15 mouse cellular contexts compared by ENCODE assay signal in the genomic region with DNA sequence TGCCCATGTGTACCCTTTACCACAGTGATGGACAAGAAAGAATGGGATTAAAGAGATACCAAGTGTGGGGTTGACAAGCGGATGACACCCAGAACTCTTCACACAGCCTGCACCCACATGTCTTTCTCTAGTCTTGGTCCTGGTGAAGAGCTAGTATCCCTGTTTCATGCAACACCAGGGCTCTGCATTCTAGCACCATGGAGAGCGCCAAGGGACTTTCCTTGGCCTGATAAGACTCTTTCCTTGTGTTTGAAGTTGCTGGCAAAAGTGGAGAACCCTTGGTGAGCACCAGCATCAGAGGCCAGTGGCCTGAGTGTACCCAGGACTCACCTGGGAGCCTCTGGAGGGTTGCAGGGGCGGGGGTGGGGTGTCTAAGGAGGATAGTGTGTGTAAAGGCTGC.
DNase-seq lines count a peak whose midpoint lies in the region; ATAC-seq and TF ChIP-seq lines count a peak whose summit lies in the region.
"Had no signal": no experiment of that assay in that cellular context is flagged by ENCODE, and none has a peak within 500 bp of the region (broad histone marks: within the 10 kb centered on the region; RNA-seq: fewer than 3 reads in every experiment).

No protein-coding gene starts in this region.

- no peak for ATAC-seq in neural tube, embryonic 15.5 days (ENCODE audit: low FRiP score)
- ATAC-seq in stomach, postnatal 0 days (ENCODE audit: low FRiP score, low TSS enrichment), result no peak
- ATAC-seq in megakaryocyte, adult 5-6 weeks (ENCODE audit: poor library complexity, severe bottlenecking), result no peak
- ATAC-seq in intestine, embryonic 15.5 days, result no peak

- peak; percentile 46 to 51 for DNase-seq in adrenal gland, postnatal 36 days
- DNase-seq in adrenal gland, adult 18-20 months (ENCODE audit: low spot score in 2 of 2), result no peak
- peak; percentile 34 for DNase-seq in neural tube, embryonic 10.5 days (ENCODE audit: extremely low spot score, low spot score)
- peak; percentile 47 for DNase-seq in embryo, embryonic 11.5 days (ENCODE audit: low read depth, low spot score)
- DNase-seq in stomach, postnatal 0 days (ENCODE audit: low spot score), result peak; percentile 23
- DNase-seq: cerebellum, adult 9-11 months; gastrocnemius, postnatal 25 days; heart, postnatal 36 days; spleen, adult 18-20 months had no signal

- no peaks in the 10 kb centered on the region for H3K27me3 ChIP-seq in neural tube, embryonic 15.5 days (replicated peaks)
- no peaks in the 10 kb centered on the region for H3K27me3 ChIP-seq in stomach, postnatal 0 days (ENCODE audit: control insufficient read depth, insufficient read depth, low read length)
- no peaks in the 10 kb centered on the region for H3K27me3 ChIP-seq in intestine, embryonic 15.5 days (replicated peaks)

- no peaks in the 10 kb centered on the region for H3K9me3 ChIP-seq in neural tube, embryonic 15.5 days (replicated peaks)
- H3K9me3 ChIP-seq in stomach, postnatal 0 days (ENCODE audit: control insufficient read depth, low read length), result no peaks in the 10 kb centered on the region
- H3K9me3 ChIP-seq in intestine, embryonic 15.5 days, result no peaks in the 10 kb centered on the region
- H3K9me3 ChIP-seq: forebrain, embryonic 10.5 days had no signal

- no peaks in the 10 kb centered on the region; the same call in 1 of the 2 replicates for H3K4me1 ChIP-seq in neural tube, embryonic 15.5 days
- no peaks in the 10 kb centered on the region for H3K4me1 ChIP-seq in stomach, postnatal 0 days (replicated peaks; ENCODE audit: control insufficient read depth, insufficient read depth)
- no peaks in the 10 kb centered on the region for H3K4me1 ChIP-seq in intestine, embryonic 15.5 days (replicated peaks)
- H3K4me1 ChIP-seq: forebrain, embryonic 10.5 days had no signal

- H3K4me2 ChIP-seq in neural tube, embryonic 15.5 days, result no peak overlapping the region
- H3K4me2 ChIP-seq in stomach, postnatal 0 days (replicated peaks; ENCODE audit: low read depth), result no peak overlapping the region
- no peak overlapping the region for H3K4me2 ChIP-seq in intestine, embryonic 15.5 days (replicated peaks)
- H3K4me2 ChIP-seq: liver, embryonic 11.5 days; midbrain, embryonic 11.5 days had no signal

- no peak for TF ChIP-seq CTCF in stomach, postnatal 0 days (IDR thresholded peaks at IDR 0.05; ENCODE audit: low read depth)

- no peak overlapping the region for H3K9ac ChIP-seq in neural tube, embryonic 15.5 days (replicated peaks)
- no peak overlapping the region for H3K9ac ChIP-seq in stomach, postnatal 0 days (ENCODE audit: low read length)
- no peak overlapping the region for H3K9ac ChIP-seq in intestine, embryonic 15.5 days

- no peak overlapping the region for H3K4me3 ChIP-seq in neural tube, embryonic 15.5 days (replicated peaks)
- no peak overlapping the region for H3K4me3 ChIP-seq in stomach, postnatal 0 days (ENCODE audit: low read depth, low read length)
- H3K4me3 ChIP-seq in intestine, embryonic 15.5 days (replicated peaks), result no peak overlapping the region
- H3K4me3 ChIP-seq: forebrain, embryonic 10.5 days had no signal

- WGBS in neural tube, embryonic 15.5 days, result 41% methylated on average over 3 of the region's 3 CpGs
- WGBS in stomach, postnatal 0 days, result 19% methylated on average over 3 of the region's 3 CpGs
- 22% methylated on average over 3 of the region's 3 CpGs for WGBS in intestine, embryonic 15.5 days

- TF ChIP-seq EP300 in stomach, postnatal 0 days (optimal IDR thresholded peaks at IDR 0.05), result no peak

- H3K27ac ChIP-seq in neural tube, embryonic 15.5 days (replicated peaks), result no peak overlapping the region
- H3K27ac ChIP-seq in stomach, postnatal 0 days (replicated peaks), result no peak overlapping the region
- H3K27ac ChIP-seq in intestine, embryonic 15.5 days, result no peak overlapping the region
- H3K27ac ChIP-seq: forebrain, embryonic 10.5 days had no signal

- no peaks in the 10 kb centered on the region for H3K36me3 ChIP-seq in neural tube, embryonic 15.5 days
- H3K36me3 ChIP-seq in stomach, postnatal 0 days (ENCODE audit: control insufficient read depth, insufficient read depth, low read length), result no peaks in the 10 kb centered on the region
- no peaks in the 10 kb centered on the region for H3K36me3 ChIP-seq in intestine, embryonic 15.5 days
- H3K36me3 ChIP-seq: forebrain, embryonic 10.5 days had no signal

Comparison
In these comparisons a context has a peak if more than half of its experiments do, and no peak if none do; other contexts are left out.
1. DNase-seq: peak in adrenal gland, postnatal 36 days (2 of 2), neural tube, embryonic 10.5 days (single experiment), embryo, embryonic 11.5 days (single experiment) and stomach, postnatal 0 days (single experiment); none in adrenal gland, adult 18-20 months (0 of 2).